Mouse (Mus musculus): ENCODE measurements around the gene Ttc37. TPM values are rescaled to one million over a fixed set of nuclear protein-coding genes. Genes with fewer than 3 reads are reported as not detected.

The Ttc37 gene
- polyA plus RNA-seq (2014; fragmentation: Nextera tagmentation; extraction: Ambion mirVana) = 15.8 and 17.1 TPM in 2 replicates

GRCm38 (mm10) chr13:76098493-76099303 lies at the start of gene Ttc37, which contains the start of gene Arsk:
Gene Ttc37, plus strand, starts transcription at chr13:76098734.
Gene Arsk, minus strand, starts transcription at chr13:76098660.
- WGBS = under 1% methylated on average over 34 of the region's 34 CpGs
- no peaks in the 10 kb centered on the region for H3K36me3 ChIP-seq (ENCODE audit: control insufficient read depth, insufficient read depth, low read length)
- peak; percentile 92 for ATAC-seq (ENCODE audit: insufficient read depth, low FRiP score, low TSS enrichment)
- H3K4me1 ChIP-seq (ENCODE audit: control insufficient read depth, insufficient read depth, low read length) = no peaks in the 10 kb centered on the region
- DNase-seq (ENCODE audit: low spot score) = peak; percentile 93
- peak within 1 kb of the TSS; percentile 66 for H3K4me3 ChIP-seq (ENCODE audit: low read depth, low read length)
- H3K9ac ChIP-seq (ENCODE audit: low read length) = peak within 1 kb of the TSS; percentile 71
- H3K4me2 ChIP-seq (ENCODE audit: low read depth) = peak within 1 kb of the TSS; percentile 68
- H3K9me3 ChIP-seq (ENCODE audit: control insufficient read depth, low read length) = no peaks in the 10 kb centered on the region
- no peak within 1 kb of the TSS for H3K27ac ChIP-seq (ENCODE audit: low read depth, low read length)
- H3K27me3 ChIP-seq (ENCODE audit: control insufficient read depth, insufficient read depth, low read length) = no peaks in the 10 kb centered on the region

- DNase-seq (ENCODE audit: low spot score) = peak; percentile 54
- Histone ChIP-seq H3K4me3 (ENCODE audit: low read depth, low read length) (peak overlapping the region; percentile 45), H3K9me3 (ENCODE audit: control insufficient read depth, low read length) (no peaks in the 10 kb centered on the region), H3K27me3 (ENCODE audit: control insufficient read depth, insufficient read depth, low read length) (peaks cover 27% of the 10 kb centered on the region), H3K36me3 (ENCODE audit: control insufficient read depth, insufficient read depth, low read length) (no peaks in the 10 kb centered on the region), H3K4me2 (ENCODE audit: low read depth) (peak overlapping the region; percentile 98), H3K9ac (ENCODE audit: low read length) (peak overlapping the region; percentile 44), H3K27ac (ENCODE audit: low read depth, low read length) (no peak overlapping the region), H3K4me1 (ENCODE audit: control insufficient read depth, insufficient read depth, low read length) (peaks cover 4% of the 10 kb centered on the region; the same call in 1 of the 2 replicates)
- under 1% methylated on average over 54 of the region's 59 CpGs for WGBS
- ATAC-seq (ENCODE audit: insufficient read depth, low FRiP score, low TSS enrichment) = peak; percentile 61
Observed at GRCm38 (mm10) chr13:76055391-76056232, 42.9 kb upstream of the Ttc37 start.

GRCm38 (mm10) chr13:76056261-76056724 lies 42.2 kb upstream of the Ttc37 start:
- peak overlapping the region; percentile 98 for H3K4me2 ChIP-seq (ENCODE audit: low read depth)
- peak; percentile 83 for DNase-seq (ENCODE audit: low spot score)
- H3K27ac ChIP-seq (ENCODE audit: low read depth, low read length) = no peak overlapping the region
- H3K9me3 ChIP-seq (ENCODE audit: control insufficient read depth, low read length) = no peaks in the 10 kb centered on the region
- peaks cover 4% of the 10 kb centered on the region; the same call in 1 of the 2 replicates for H3K4me1 ChIP-seq (ENCODE audit: control insufficient read depth, insufficient read depth, low read length)
- whole genome bisulfite sequencing = under 1% methylated on average over 32 of the region's 34 CpGs
- H3K4me3 ChIP-seq (ENCODE audit: low read depth, low read length) = peak overlapping the region; percentile 45
- ATAC-seq (ENCODE audit: insufficient read depth, low FRiP score, low TSS enrichment) = peak; percentile 91
- peak overlapping the region; percentile 44 for H3K9ac ChIP-seq (ENCODE audit: low read length)
- H3K27me3 ChIP-seq (ENCODE audit: control insufficient read depth, insufficient read depth, low read length) = peaks cover 27% of the 10 kb centered on the region
- H3K36me3 ChIP-seq (ENCODE audit: control insufficient read depth, insufficient read depth, low read length) = no peaks in the 10 kb centered on the region

- 15% methylated on average over 10 of the region's 10 CpGs for WGBS
- no peak for DNase-seq (ENCODE audit: low spot score)
- peaks cover 27% of the 10 kb centered on the region for H3K27me3 ChIP-seq (ENCODE audit: control insufficient read depth, insufficient read depth, low read length)
Observed at GRCm38 (mm10) chr13:76056896-76057266, 41.7 kb upstream of the Ttc37 start, which contains the start of gene Gpr150. Gene Gpr150, minus strand, starts transcription at chr13:76056996.

GRCm38 (mm10) chr13:76057267-76058069 lies 41.1 kb upstream of the Ttc37 start:
- 64% methylated on average over 10 of the region's 10 CpGs for WGBS
- Histone ChIP-seq H3K4me1 (ENCODE audit: control insufficient read depth, insufficient read depth, low read length) (peaks cover 4% of the 10 kb centered on the region; the same call in 1 of the 2 replicates), H3K9ac (ENCODE audit: low read length) (no peak overlapping the region), H3K36me3 (ENCODE audit: control insufficient read depth, insufficient read depth, low read length) (no peaks in the 10 kb centered on the region), H3K27ac (ENCODE audit: low read depth, low read length) (no peak overlapping the region), H3K9me3 (ENCODE audit: control insufficient read depth, low read length) (no peaks in the 10 kb centered on the region), H3K27me3 (ENCODE audit: control insufficient read depth, insufficient read depth, low read length) (peaks cover 27% of the 10 kb centered on the region), H3K4me2 (ENCODE audit: low read depth) (peak overlapping the region; percentile 98; the same call in 1 of the 2 replicates), H3K4me3 (ENCODE audit: low read depth, low read length) (no peak overlapping the region)
- ATAC-seq (ENCODE audit: insufficient read depth, low FRiP score, low TSS enrichment) (no peak), DNase-seq (ENCODE audit: low spot score) (no peak)

More at GRCm38 (mm10) chr13:76056896-76057266, 41.7 kb upstream of the Ttc37 start, which contains the start of gene Gpr150:
- 0 out of 2 replicates have a peak, but pooled peaks have one; percentile 3 for ATAC-seq (ENCODE audit: insufficient read depth, low FRiP score, low TSS enrichment)
- peaks cover 4% of the 10 kb centered on the region; the same call in 1 of the 2 replicates for H3K4me1 ChIP-seq (ENCODE audit: control insufficient read depth, insufficient read depth, low read length)
- H3K9ac ChIP-seq (ENCODE audit: low read length) = peak within 1 kb of the TSS; percentile 44
- H3K9me3 ChIP-seq (ENCODE audit: control insufficient read depth, low read length) = no peaks in the 10 kb centered on the region
- peak within 1 kb of the TSS; percentile 98 for H3K4me2 ChIP-seq (ENCODE audit: low read depth)
- no peaks in the 10 kb centered on the region for H3K36me3 ChIP-seq (ENCODE audit: control insufficient read depth, insufficient read depth, low read length)
- no peak within 1 kb of the TSS for H3K27ac ChIP-seq (ENCODE audit: low read depth, low read length)
- H3K4me3 ChIP-seq (ENCODE audit: low read depth, low read length) = peak within 1 kb of the TSS; percentile 45

GRCm38 (mm10) chr13:76059591-76059990 lies 38.9 kb upstream of the Ttc37 start:
- no peaks in the 10 kb centered on the region for H3K36me3 ChIP-seq (ENCODE audit: control insufficient read depth, insufficient read depth, low read length)
- ATAC-seq (ENCODE audit: insufficient read depth, low FRiP score, low TSS enrichment) (no peak), DNase-seq (ENCODE audit: low spot score) (no peak)
- no peak overlapping the region for H3K4me2 ChIP-seq (ENCODE audit: low read depth)
- peaks cover 4% of the 10 kb centered on the region; the same call in 1 of the 2 replicates for H3K4me1 ChIP-seq (ENCODE audit: control insufficient read depth, insufficient read depth, low read length)
- 89% methylated on average over 4 of the region's 4 CpGs for WGBS
- H3K27me3 ChIP-seq (ENCODE audit: control insufficient read depth, insufficient read depth, low read length) = peaks cover 24% of the 10 kb centered on the region
- H3K27ac ChIP-seq (ENCODE audit: low read depth, low read length) = no peak overlapping the region
- H3K4me3 ChIP-seq (ENCODE audit: low read depth, low read length) = no peak overlapping the region
- no peaks in the 10 kb centered on the region for H3K9me3 ChIP-seq (ENCODE audit: control insufficient read depth, low read length)
- no peak overlapping the region for H3K9ac ChIP-seq (ENCODE audit: low read length)

- H3K27me3 ChIP-seq (ENCODE audit: control insufficient read depth, insufficient read depth, low read length) = peaks cover 5% of the 10 kb centered on the region
- ATAC-seq (ENCODE audit: insufficient read depth, low FRiP score, low TSS enrichment) = no peak
- WGBS = 93% methylated on average over 3 of the region's 3 CpGs
Observed at GRCm38 (mm10) chr13:76062126-76062525, 36.4 kb upstream of the Ttc37 start.

GRCm38 (mm10) chr13:76062569-76062968 lies 36.0 kb upstream of the Ttc37 start:
- ATAC-seq (ENCODE audit: insufficient read depth, low FRiP score, low TSS enrichment) (no peak), DNase-seq (ENCODE audit: low spot score) (no peak)
- Histone ChIP-seq H3K27ac (ENCODE audit: low read depth, low read length) (no peak overlapping the region), H3K27me3 (ENCODE audit: control insufficient read depth, insufficient read depth, low read length) (peaks cover 2% of the 10 kb centered on the region), H3K4me1 (ENCODE audit: control insufficient read depth, insufficient read depth, low read length) (no peaks in the 10 kb centered on the region), H3K9me3 (ENCODE audit: control insufficient read depth, low read length) (no peaks in the 10 kb centered on the region), H3K36me3 (ENCODE audit: control insufficient read depth, insufficient read depth, low read length) (no peaks in the 10 kb centered on the region), H3K4me2 (ENCODE audit: low read depth) (no peak overlapping the region), H3K9ac (ENCODE audit: low read length) (no peak overlapping the region), H3K4me3 (ENCODE audit: low read depth, low read length) (no peak overlapping the region)
- WGBS = 93% methylated on average over 3 of the region's 3 CpGs

More at GRCm38 (mm10) chr13:76062126-76062525, 36.4 kb upstream of the Ttc37 start:
- H3K4me3 ChIP-seq (ENCODE audit: low read depth, low read length) = no peak overlapping the region
- no peak overlapping the region for H3K4me2 ChIP-seq (ENCODE audit: low read depth)
- no peak overlapping the region for H3K9ac ChIP-seq (ENCODE audit: low read length)
- no peaks in the 10 kb centered on the region for H3K4me1 ChIP-seq (ENCODE audit: control insufficient read depth, insufficient read depth, low read length)
- H3K27ac ChIP-seq (ENCODE audit: low read depth, low read length) = no peak overlapping the region
- H3K9me3 ChIP-seq (ENCODE audit: control insufficient read depth, low read length) = no peaks in the 10 kb centered on the region
- no peaks in the 10 kb centered on the region for H3K36me3 ChIP-seq (ENCODE audit: control insufficient read depth, insufficient read depth, low read length)
- DNase-seq (ENCODE audit: low spot score) = no peak
